ENCODE assay signal across 10 mouse cellular contexts in genomic region chr2:103784621-103785020, GRCm38 (mm10). TPM values are rescaled to one million over a fixed set of nuclear protein-coding genes. Genes with fewer than 3 reads are reported as not detected.
DNase-seq lines count a peak whose midpoint lies in the region; ATAC-seq and TF ChIP-seq lines count a peak whose summit lies in the region.
"Had no signal": no experiment of that assay in that cellular context is flagged by ENCODE, and none has a peak within 500 bp of the region (broad histone marks: within the 10 kb centered on the region; RNA-seq: fewer than 3 reads in every experiment).

No protein-coding gene starts in this region.

- H3K9me3 ChIP-seq in hindbrain, embryonic 10.5 days, result no peaks in the 10 kb centered on the region
- H3K9me3 ChIP-seq in hindbrain, embryonic 14.5 days (ENCODE audit: control insufficient read depth, low read length), result no peaks in the 10 kb centered on the region
- H3K9me3 ChIP-seq: limb, embryonic 15.5 days had no signal

- WGBS in hindbrain, embryonic 10.5 days, result 90% methylated on average over 4 of the region's 4 CpGs
- 92% methylated on average over 4 of the region's 4 CpGs for WGBS in hindbrain, embryonic 14.5 days

- no peaks in the 10 kb centered on the region for H3K27me3 ChIP-seq in hindbrain, embryonic 10.5 days (ENCODE audit: insufficient read depth, poor library complexity, severe bottlenecking)
- no peaks in the 10 kb centered on the region for H3K27me3 ChIP-seq in hindbrain, embryonic 14.5 days (ENCODE audit: control insufficient read depth, insufficient read depth, low read length)
- H3K27me3 ChIP-seq: limb, embryonic 15.5 days had no signal

- H3K4me1 ChIP-seq in hindbrain, embryonic 10.5 days (replicated peaks), result no peaks in the 10 kb centered on the region; the same call in 1 of the 2 replicates
- no peaks in the 10 kb centered on the region for H3K4me1 ChIP-seq in hindbrain, embryonic 14.5 days (replicated peaks; ENCODE audit: control insufficient read depth, insufficient read depth, low read length)
- H3K4me1 ChIP-seq in bone marrow macrophage, adult 2 months (ENCODE audit: control insufficient read depth, insufficient read depth, low read length), result peaks cover 13% of the 10 kb centered on the region
- H3K4me1 ChIP-seq: limb, embryonic 15.5 days had no signal

- H3K4me3 ChIP-seq in hindbrain, embryonic 10.5 days, result no peak overlapping the region
- no peak overlapping the region for H3K4me3 ChIP-seq in hindbrain, embryonic 14.5 days (replicated peaks; ENCODE audit: low read length)
- no peak overlapping the region for H3K4me3 ChIP-seq in bone marrow macrophage, adult 2 months (ENCODE audit: insufficient read depth, low read length)
- H3K4me3 ChIP-seq: limb, embryonic 15.5 days had no signal

- no peak overlapping the region for H3K4me2 ChIP-seq in hindbrain, embryonic 14.5 days (replicated peaks)
- H3K4me2 ChIP-seq: limb, embryonic 15.5 days had no signal

- DNase-seq in hindbrain, embryonic 10.5 days (ENCODE audit: low spot score), result peak; percentile 29
- no peak for DNase-seq in hindbrain, embryonic 14.5 days (ENCODE audit: low spot score)
- peak; percentile 78 for DNase-seq in CD4-positive, CD25-positive, alpha-beta regulatory T cell, adult 2 months (ENCODE audit: low read depth, low spot score)
- DNase-seq in left cerebral cortex, postnatal 4 days, result no peak
- no peak for DNase-seq in right cerebral cortex, postnatal 25 days
- DNase-seq in ovary, postnatal 36 days (ENCODE audit: low spot score), result no peak
- DNase-seq: right cerebral cortex, postnatal 14 days had no signal

- no peak overlapping the region for H3K27ac ChIP-seq in hindbrain, embryonic 10.5 days
- no peak overlapping the region for H3K27ac ChIP-seq in hindbrain, embryonic 14.5 days
- H3K27ac ChIP-seq in bone marrow macrophage, adult 2 months (ENCODE audit: insufficient read depth, low read depth, low read length), result no peak overlapping the region
- H3K27ac ChIP-seq: limb, embryonic 15.5 days had no signal

- no peak overlapping the region for H3K9ac ChIP-seq in hindbrain, embryonic 14.5 days
- H3K9ac ChIP-seq: limb, embryonic 15.5 days had no signal

- H3K36me3 ChIP-seq in hindbrain, embryonic 10.5 days, result peaks cover 98% of the 10 kb centered on the region
- H3K36me3 ChIP-seq in hindbrain, embryonic 14.5 days (replicated peaks; ENCODE audit: control insufficient read depth, insufficient read depth), result peaks cover 59% of the 10 kb centered on the region

- intact Hi-C loops in left cerebral cortex, postnatal 4 days (cut with DNase I), result loop anchor here (10.0 kb wide), 1 partner anchor 220 kb away; no protein-coding TSS in a partner anchor

- no peak for ATAC-seq in hindbrain, embryonic 14.5 days (ENCODE audit: low FRiP score)
- ATAC-seq in monocyte, adult 5-6 weeks (replicated peaks; ENCODE audit: insufficient number of reproducible peaks, low FRiP score, low TSS enrichment, poor library complexity, severe bottlenecking), result peak; percentile 61; the same call in 1 of the 2 replicates

- TF ChIP-seq CTCF in bone marrow macrophage, adult 2 months (IDR thresholded peaks at IDR 0.05; ENCODE audit: low read depth, low read length), result peak; percentile 46; the same call in 1 of the 2 replicates

- TF ChIP-seq POLR2A in bone marrow macrophage, adult 2 months (IDR thresholded peaks at IDR 0.05; ENCODE audit: borderline replicate concordance, low read depth, low read length), result no peak

RNA-seq across cellular contexts. Expression of gene Caprin1, which starts 12.8 kb away (rescaled TPM):
- 477 and 499 TPM in 2 replicates for polyA plus RNA-seq in hindbrain, embryonic 10.5 days (2016; fragmentation: Nextera tagmentation; extraction: Ambion mirVana)
- polyA plus RNA-seq in hindbrain, embryonic 14.5 days (2014; fragmentation: Nextera tagmentation; extraction: Ambion mirVana), result 399 and 416 TPM in 2 replicates
- 183 and 206 TPM in 2 replicates for polyA plus RNA-seq in bone marrow macrophage, adult 2 months (2012; ENCODE audit: insufficient read depth, insufficient read length, missing spikeins)
- 252 to 314 TPM (median 306 TPM) in 3 replicates for total RNA-seq in monocyte, adult 5-6 weeks (2017)
- total RNA-seq in left cerebral cortex, postnatal 4 days (2021), result 100 to 1,000 TPM; 537 to 571 TPM

RNA-seq across cellular contexts. Expression of gene Nat10, which starts 23.6 kb away (rescaled TPM):
- polyA plus RNA-seq in hindbrain, embryonic 10.5 days (2016; fragmentation: Nextera tagmentation; extraction: Ambion mirVana), result 26.3 and 30.9 TPM in 2 replicates
- 17.6 and 18.3 TPM in 2 replicates for polyA plus RNA-seq in hindbrain, embryonic 14.5 days (2014; fragmentation: Nextera tagmentation; extraction: Ambion mirVana)
- polyA plus RNA-seq in bone marrow macrophage, adult 2 months (2012; ENCODE audit: insufficient read depth, insufficient read length, missing spikeins), result 8.7 and 12.0 TPM in 2 replicates
- total RNA-seq in monocyte, adult 5-6 weeks (2017), result 25.1 to 46.8 TPM (median 32.7 TPM) in 3 replicates
- total RNA-seq in left cerebral cortex, postnatal 4 days (2021), result 10 to 100 TPM; 38.5 to 43.1 TPM

Comparison
In these comparisons a context has a peak if more than half of its experiments do, and no peak if none do; other contexts are left out.
1. DNase-seq: peak in hindbrain, embryonic 10.5 days (single experiment) and CD4-positive, CD25-positive, alpha-beta regulatory T cell, adult 2 months (single experiment); none in hindbrain, embryonic 14.5 days (single experiment), left cerebral cortex, postnatal 4 days (single experiment), right cerebral cortex, postnatal 25 days (single experiment) and ovary, postnatal 36 days (single experiment).